Mouse (Mus musculus) lung, postnatal 10 days (tissue): ENCODE results near the gene Ankle2.
A peak's percentile ranks its signal among the peaks of the same experiment; 100 is the strongest.

ENCODE experiments used
- DNase-seq: peaks from one replicate; pipeline ENCODE4 v3.0.0; 2021

Gene Ankle2

GRCm38 (mm10) chr5:110230780-110231461 lies at the start of gene Ankle2:
Ankle2 (plus strand) TSS chr5:110231004.
- peak; percentile 94 for DNase-seq

- no peak for DNase-seq
These were observed 49.1 kb upstream of the Ankle2 start for GRCm38 (mm10) chr5:110181716-110182115.

- DNase-seq, result peak; percentile 5
These were observed 27.5 kb upstream of the Ankle2 start for GRCm38 (mm10) chr5:110203164-110203895.

GRCm38 (mm10) chr5:110204777-110205176 lies 26.0 kb upstream of the Ankle2 start:
- no peak for DNase-seq

GRCm38 (mm10) chr5:110211312-110211711 lies 19.5 kb upstream of the Ankle2 start:
- DNase-seq, result peak; percentile 5

GRCm38 (mm10) chr5:110216780-110217179 lies 14.0 kb upstream of the Ankle2 start:
- DNase-seq, result no peak

GRCm38 (mm10) chr5:110220331-110220730 lies 10.5 kb upstream of the Ankle2 start:
- DNase-seq, result no peak

- DNase-seq, result no peak
These were observed 8.0 kb upstream of the Ankle2 start for GRCm38 (mm10) chr5:110222757-110223156.

- no peak for DNase-seq
These were observed 5.7 kb upstream of the Ankle2 start for GRCm38 (mm10) chr5:110225056-110225455.

- DNase-seq, result no peak
These were observed 3.4 kb upstream of the Ankle2 start for GRCm38 (mm10) chr5:110227336-110227883.

- DNase-seq, result no peak
These were observed 414 bp upstream of the Ankle2 start for GRCm38 (mm10) chr5:110230401-110230779.

- DNase-seq, result peak; percentile 21
These were observed 834 bp downstream of the Ankle2 start for GRCm38 (mm10) chr5:110231638-110232037.

- DNase-seq, result no peak
These were observed 1.5 kb downstream of the Ankle2 start for GRCm38 (mm10) chr5:110232346-110232745.

- DNase-seq, result no peak
These were observed 13.3 kb downstream of the Ankle2 start for GRCm38 (mm10) chr5:110244091-110244490.

- DNase-seq, result no peak
These were observed 36.1 kb downstream of the Ankle2 start for GRCm38 (mm10) chr5:110266941-110267340.

- peak; percentile 93 for DNase-seq
These were observed 38.6 kb downstream of the Ankle2 start, which contains the start of gene Pgam5 for GRCm38 (mm10) chr5:110269141-110270101. Pgam5 (minus strand) TSS chr5:110269913.

- no peak for DNase-seq
These were observed 39.4 kb downstream of the Ankle2 start for GRCm38 (mm10) chr5:110270242-110270641.

GRCm38 (mm10) chr5:110274147-110274546 lies 43.3 kb downstream of the Ankle2 start:
- DNase-seq, result no peak

- DNase-seq, result no peak
These were observed 44.0 kb downstream of the Ankle2 start for GRCm38 (mm10) chr5:110274846-110275245.

- DNase-seq, result no peak
These were observed 45.6 kb downstream of the Ankle2 start for GRCm38 (mm10) chr5:110276391-110276790.

- DNase-seq, result no peak
These were observed 46.1 kb downstream of the Ankle2 start for GRCm38 (mm10) chr5:110276910-110277309.

- no peak for DNase-seq
These were observed 51.2 kb downstream of the Ankle2 start for GRCm38 (mm10) chr5:110281984-110282383.

- peak; percentile 79 for DNase-seq
These were observed 53.7 kb downstream of the Ankle2 start for GRCm38 (mm10) chr5:110284536-110284935.
